Mouse (Mus musculus) intestine, embryonic 15.5 days (tissue): ENCODE data around the gene Cda. TPM values are rescaled to one million over a fixed set of nuclear protein-coding genes. Genes with fewer than 3 reads are reported as not detected.

Source experiments
- ATAC-seq: fragments of 200-750 bp; cut with Nextera tagmentation; 2 replicates; pipeline ENCODE4 v1.8.0; 2017; ENCODE audit warnings: moderate TSS enrichment, moderate library complexity
- H3K27ac ChIP-seq: fragments of 300-500 bp; sonication (generic); 2 replicates; pipeline ENCODE4 v1.5.1; 2015; ENCODE audit warnings: mild to moderate bottlenecking, inconsistent platforms
- H3K27me3 ChIP-seq: fragments of 300-500 bp; sonication (generic); replicated peaks from 2 replicates; pipeline ENCODE4 v1.6.1; 2015; ENCODE audit warnings: inconsistent platforms
- H3K36me3 ChIP-seq: fragments of 300-500 bp; sonication (generic); 2 replicates; pipeline ENCODE4 v1.6.1; 2015; ENCODE audit warnings: inconsistent platforms
- H3K4me1 ChIP-seq: fragments of 300-500 bp; sonication (generic); replicated peaks from 2 replicates; pipeline ENCODE4 v1.6.1; 2015; ENCODE audit warnings: inconsistent platforms
- H3K4me2 ChIP-seq: fragments of 300-500 bp; sonication (generic); replicated peaks from 2 replicates; pipeline ENCODE4 v1.6.1; 2015; ENCODE audit warnings: mild to moderate bottlenecking, inconsistent platforms
- H3K4me3 ChIP-seq: fragments of 300-500 bp; sonication (generic); replicated peaks from 2 replicates; pipeline ENCODE4 v1.5.1; 2015; ENCODE audit warnings: inconsistent platforms
- H3K9ac ChIP-seq: fragments of 300-500 bp; sonication (generic); 2 replicates; pipeline ENCODE4 v1.6.1; 2015; ENCODE audit warnings: inconsistent platforms
- H3K9me3 ChIP-seq: fragments of 300-500 bp; sonication (generic); 2 replicates; pipeline ENCODE4 v1.6.1; 2016; ENCODE audit warnings: inconsistent platforms
- WGBS: fragments of 180-500 bp; shearing (Covaris S2); methylation state at CpG from one replicate; pipeline ENCODE4 v1.1.7; 2015; 5-methylcytosine and 5-hydroxymethylcytosine counted together
- polyA plus RNA-seq: library from polyadenylated mRNA; unstranded; fragments of >200 nt; fragmentation: Nextera tagmentation; extraction: Ambion mirVana; gene quantifications from 2 replicates; pipeline ENCODE4 v1.2.1, GENCODE M21; 2015

Gene Cda
- polyA plus RNA-seq, 1 experiment from 2014 or later, result 26.5 TPM

GRCm38 (mm10) chr4:138315781-138316180, 52.0 kb downstream of the Cda start:
- Histone ChIP-seq H3K27ac (no peak overlapping the region), H3K4me3 (no peak overlapping the region), H3K9ac (no peak overlapping the region), H3K27me3 (no peaks in the 10 kb centered on the region), H3K4me1 (0 out of 2 replicates have a peak, but pooled peaks cover 2% of the 10 kb centered on the region), H3K36me3 (peaks cover 31% of the 10 kb centered on the region), H3K4me2 (no peak overlapping the region), H3K9me3 (no peaks in the 10 kb centered on the region)
- WGBS, result 74% methylated on average over 9 of the region's 9 CpGs
- no peak for ATAC-seq

DNA sequence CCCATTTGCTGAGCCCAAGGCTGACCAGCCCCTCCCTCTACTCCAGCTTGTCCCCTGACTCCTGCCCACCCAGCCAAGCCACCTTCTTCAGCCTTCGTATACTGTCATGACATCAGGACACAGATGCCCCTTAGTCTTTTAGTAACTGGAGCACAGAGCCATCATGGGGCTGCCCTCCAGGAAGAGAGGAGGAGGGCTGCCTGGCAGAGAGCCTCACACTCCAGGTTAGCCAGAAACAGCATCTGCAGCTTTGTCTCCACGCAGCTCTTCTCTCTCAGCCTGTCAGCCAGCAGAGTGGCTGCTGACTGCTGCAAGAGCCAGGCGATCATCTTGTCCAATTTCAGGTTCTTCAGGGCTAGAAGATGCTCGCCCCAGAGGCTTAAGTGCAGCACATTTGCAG, 54.0 kb downstream of the Cda start:
- Histone ChIP-seq H3K9me3 (no peaks in the 10 kb centered on the region), H3K36me3 (peaks cover 42% of the 10 kb centered on the region), H3K4me2 (no peak overlapping the region), H3K4me3 (no peak overlapping the region), H3K4me1 (no peaks in the 10 kb centered on the region), H3K27ac (no peak overlapping the region), H3K27me3 (no peaks in the 10 kb centered on the region), H3K9ac (no peak overlapping the region)
- no peak for ATAC-seq
- WGBS, result 86% methylated on average over 4 of the region's 4 CpGs

GRCm38 (mm10) chr4:138313021-138313420, 54.8 kb downstream of the Cda start:
- ATAC-seq, result no peak
- Histone ChIP-seq H3K9me3 (no peaks in the 10 kb centered on the region), H3K9ac (no peak overlapping the region), H3K4me3 (no peak overlapping the region), H3K27ac (no peak overlapping the region), H3K27me3 (no peaks in the 10 kb centered on the region), H3K4me2 (no peak overlapping the region), H3K4me1 (no peaks in the 10 kb centered on the region), H3K36me3 (peaks cover 44% of the 10 kb centered on the region)
- 86% methylated on average over 11 of the region's 11 CpGs for WGBS

DNA sequence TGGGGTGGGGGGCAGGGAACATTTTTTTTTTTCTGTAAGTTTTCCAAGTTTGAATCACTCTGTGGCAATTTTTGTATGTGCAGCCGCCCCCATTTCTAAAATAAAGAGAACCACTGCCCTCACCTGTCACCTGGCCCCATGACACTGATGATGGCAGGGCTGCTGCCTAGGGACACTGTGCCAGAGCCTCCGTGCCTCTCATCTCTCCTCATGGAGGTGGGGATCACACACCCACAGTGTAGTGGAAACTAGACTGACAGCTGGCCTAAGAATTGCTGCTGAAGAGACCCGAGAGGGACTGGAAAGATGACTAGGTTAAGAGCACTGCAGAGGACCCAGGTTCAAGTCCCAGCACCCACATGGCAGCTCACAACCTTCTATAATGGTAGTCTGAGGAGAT, 55.7 kb downstream of the Cda start:
- Histone ChIP-seq H3K36me3 (peaks cover 53% of the 10 kb centered on the region), H3K9me3 (no peaks in the 10 kb centered on the region), H3K4me1 (no peaks in the 10 kb centered on the region), H3K4me2 (no peak overlapping the region), H3K27me3 (no peaks in the 10 kb centered on the region), H3K4me3 (no peak overlapping the region), H3K9ac (no peak overlapping the region), H3K27ac (no peak overlapping the region)
- 95% methylated on average over 3 of the region's 3 CpGs for WGBS
- ATAC-seq, result no peak

DNA sequence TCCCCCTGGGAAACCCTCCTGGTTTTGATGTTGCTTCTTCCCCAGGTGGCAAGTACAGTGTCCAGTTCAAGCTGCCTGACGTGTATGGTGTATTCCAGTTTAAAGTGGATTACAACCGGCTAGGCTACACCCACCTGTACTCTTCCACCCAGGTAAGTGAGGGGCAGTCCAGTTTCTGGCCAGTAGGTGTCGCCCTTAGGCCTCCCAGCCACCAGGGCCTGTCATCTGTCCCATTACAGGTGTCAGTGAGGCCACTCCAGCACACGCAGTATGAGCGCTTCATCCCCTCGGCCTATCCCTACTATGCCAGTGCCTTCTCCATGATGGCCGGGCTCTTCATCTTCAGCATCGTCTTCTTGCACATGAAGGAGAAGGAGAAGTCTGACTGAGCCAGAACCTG, 56.2 kb downstream of the Cda start:
- H3K36me3 ChIP-seq, result peaks cover 52% of the 10 kb centered on the region
- no peak overlapping the region for H3K4me2 ChIP-seq
- WGBS, result 59% methylated on average over 8 of the region's 8 CpGs
- H3K27ac ChIP-seq, result no peak overlapping the region
- no peak overlapping the region for H3K9ac ChIP-seq
- H3K4me3 ChIP-seq, result no peak overlapping the region
- H3K27me3 ChIP-seq, result no peaks in the 10 kb centered on the region
- peak; percentile 76 for ATAC-seq
- no peaks in the 10 kb centered on the region for H3K9me3 ChIP-seq
- no peaks in the 10 kb centered on the region for H3K4me1 ChIP-seq

- Histone ChIP-seq H3K4me1 (peaks cover 6% of the 10 kb centered on the region), H3K27me3 (no peaks in the 10 kb centered on the region), H3K36me3 (peaks cover 50% of the 10 kb centered on the region), H3K27ac (no peak overlapping the region), H3K4me2 (no peak overlapping the region), H3K9me3 (no peaks in the 10 kb centered on the region), H3K4me3 (no peak overlapping the region), H3K9ac (no peak overlapping the region)
- ATAC-seq, result no peak
- WGBS, result 90% methylated on average over 19 of the region's 19 CpGs
These were observed 57.4 kb downstream of the Cda start for GRCm38 (mm10) chr4:138310311-138310910.

GRCm38 (mm10) chr4:138307739-138308138, 60.1 kb downstream of the Cda start:
- no peak for ATAC-seq
- Histone ChIP-seq H3K27ac (no peak overlapping the region), H3K27me3 (no peaks in the 10 kb centered on the region), H3K4me1 (peaks cover 17% of the 10 kb centered on the region), H3K9me3 (no peaks in the 10 kb centered on the region), H3K4me3 (no peak overlapping the region), H3K4me2 (no peak overlapping the region), H3K9ac (no peak overlapping the region), H3K36me3 (peaks cover 39% of the 10 kb centered on the region)
- 90% methylated on average over 12 of the region's 12 CpGs for WGBS

DNA sequence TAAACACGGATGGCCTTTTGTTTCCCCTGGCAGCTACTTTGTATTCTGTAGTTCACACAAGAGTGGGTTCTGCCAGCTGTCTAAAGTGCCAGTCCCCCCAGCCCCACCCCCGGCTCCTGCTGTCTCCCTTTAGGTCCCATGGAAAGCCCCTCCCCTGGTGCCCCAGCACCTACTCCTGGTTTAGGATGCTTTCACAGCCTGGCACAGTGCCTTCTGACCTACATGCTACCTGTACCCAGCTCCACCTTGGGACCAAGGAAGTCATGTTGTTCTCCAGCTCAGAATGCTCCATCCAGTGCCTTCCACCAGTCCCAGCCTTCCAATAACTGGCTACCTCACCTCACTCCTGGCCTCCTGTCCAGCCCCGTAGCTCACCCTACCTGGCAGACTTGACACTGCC, 60.8 kb downstream of the Cda start:
- H3K4me3 ChIP-seq, result no peak overlapping the region
- no peaks in the 10 kb centered on the region for H3K9me3 ChIP-seq
- no peak overlapping the region for H3K4me2 ChIP-seq
- 88% methylated on average over 3 of the region's 3 CpGs for WGBS
- no peak for ATAC-seq
- H3K27me3 ChIP-seq, result no peaks in the 10 kb centered on the region
- no peak overlapping the region for H3K9ac ChIP-seq
- H3K36me3 ChIP-seq, result peaks cover 35% of the 10 kb centered on the region
- H3K27ac ChIP-seq, result no peak overlapping the region
- peaks cover 17% of the 10 kb centered on the region for H3K4me1 ChIP-seq

GRCm38 (mm10) chr4:138304340-138305104, 63.3 kb downstream of the Cda start, which contains the start of gene Ddost:
Ddost (plus strand) TSS chr4:138304730.
- ATAC-seq, result peak; percentile 99
- under 1% methylated on average over 63 of the region's 64 CpGs for WGBS

DNA sequence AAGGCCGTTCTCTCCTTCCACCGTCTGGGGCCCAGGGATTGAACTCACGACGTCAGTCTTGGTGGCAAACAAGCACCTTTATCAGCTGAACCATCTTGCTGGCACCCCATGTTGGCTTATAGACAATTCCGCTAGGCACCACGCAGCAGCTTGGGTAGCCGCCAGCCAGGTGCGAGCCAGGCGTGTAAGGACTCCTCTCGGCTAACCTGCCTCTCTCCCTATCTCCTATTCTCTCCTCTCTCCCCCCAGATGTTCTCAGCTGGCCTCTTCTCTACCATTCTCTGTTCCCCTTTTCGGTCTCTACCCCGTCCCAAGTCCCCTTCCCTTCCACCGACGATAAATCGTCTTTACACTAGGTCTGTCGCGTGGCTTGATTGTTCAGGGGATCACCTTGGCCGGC, 64.0 kb downstream of the Cda start:
- Histone ChIP-seq H3K4me2 (peak overlapping the region; percentile 89), H3K9me3 (no peaks in the 10 kb centered on the region), H3K36me3 (peaks cover 13% of the 10 kb centered on the region; the same call in 1 of the 2 replicates), H3K27me3 (no peaks in the 10 kb centered on the region), H3K9ac (peak overlapping the region; percentile 73), H3K27ac (peak overlapping the region; percentile 70), H3K4me3 (peak overlapping the region; percentile 94), H3K4me1 (peaks cover 17% of the 10 kb centered on the region)
- WGBS, result 11% methylated on average over 18 of the region's 18 CpGs
- no peak for ATAC-seq

More at GRCm38 (mm10) chr4:138304340-138305104, 63.3 kb downstream of the Cda start, which contains the start of gene Ddost:
- H3K4me2 ChIP-seq, result peak within 1 kb of the TSS; percentile 89
- no peaks in the 10 kb centered on the region for H3K27me3 ChIP-seq
- no peaks in the 10 kb centered on the region for H3K9me3 ChIP-seq
- peak within 1 kb of the TSS; percentile 97 for H3K9ac ChIP-seq
- peaks cover 15% of the 10 kb centered on the region for H3K36me3 ChIP-seq
- H3K4me1 ChIP-seq, result peaks cover 17% of the 10 kb centered on the region
- H3K4me3 ChIP-seq, result peak within 1 kb of the TSS; percentile 94
- H3K27ac ChIP-seq, result peak within 1 kb of the TSS; percentile 82

DNA sequence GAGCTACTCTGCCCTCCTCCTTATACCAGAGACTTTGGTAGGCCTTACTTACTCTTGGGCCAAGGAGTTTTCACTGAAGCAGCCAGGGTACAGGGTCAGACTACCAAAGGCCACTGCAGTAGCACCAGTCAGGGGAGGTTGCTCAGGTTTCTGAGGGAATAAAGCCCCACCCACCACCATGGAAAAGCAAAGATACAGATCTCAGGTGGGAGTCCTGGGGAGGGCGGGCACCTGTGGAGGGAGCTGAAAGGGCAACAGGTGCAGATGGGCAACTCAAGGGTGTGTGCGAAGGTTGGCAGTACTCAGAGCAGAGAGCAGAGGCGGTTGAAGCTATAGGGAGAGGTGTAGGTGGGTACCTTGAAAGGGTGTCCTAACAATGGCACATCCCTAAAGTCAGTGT, 64.8 kb downstream of the Cda start:
- no peak for ATAC-seq
- Histone ChIP-seq H3K36me3 (peaks cover 11% of the 10 kb centered on the region; the same call in 1 of the 2 replicates), H3K4me3 (no peak overlapping the region), H3K9me3 (no peaks in the 10 kb centered on the region), H3K9ac (no peak overlapping the region), H3K4me1 (peaks cover 17% of the 10 kb centered on the region), H3K4me2 (0 out of 2 replicates have a peak overlapping the region, but pooled peaks have one; percentile 89), H3K27ac (no peak overlapping the region), H3K27me3 (no peaks in the 10 kb centered on the region)
- 85% methylated on average over 3 of the region's 3 CpGs for WGBS

- no peak overlapping the region for H3K27ac ChIP-seq
- H3K4me3 ChIP-seq, result no peak overlapping the region
- H3K9ac ChIP-seq, result no peak overlapping the region
- H3K9me3 ChIP-seq, result no peaks in the 10 kb centered on the region
- no peaks in the 10 kb centered on the region for H3K27me3 ChIP-seq
- H3K4me2 ChIP-seq, result no peak overlapping the region
- 87% methylated on average over 10 of the region's 10 CpGs for WGBS
- peaks cover 17% of the 10 kb centered on the region for H3K4me1 ChIP-seq
- no peak for ATAC-seq
- H3K36me3 ChIP-seq, result no peaks in the 10 kb centered on the region
These were observed 66.5 kb downstream of the Cda start for GRCm38 (mm10) chr4:138301271-138301780.
